Comparison of ENCODE assay signal across 18 mouse cellular contexts in genomic region chr16:92105631-92106030, GRCm38 (mm10). TPM values are rescaled to one million over a fixed set of nuclear protein-coding genes. Genes with fewer than 3 reads are reported as not detected.
DNase-seq lines count a peak whose midpoint lies in the region; TF ChIP-seq lines count a peak whose summit lies in the region.
"Had no signal": no experiment of that assay in that cellular context is flagged by ENCODE, and none has a peak within 500 bp of the region (broad histone marks: within the 10 kb centered on the region; RNA-seq: fewer than 3 reads in every experiment).

No protein-coding gene starts in this region.

- WGBS in thymus, adult 2 months: 68% methylated on average over 3 of the region's 3 CpGs

- TF ChIP-seq CTCF in thymus, adult 2 months (IDR thresholded peaks at IDR 0.05; ENCODE audit: borderline replicate concordance, control insufficient read depth, extremely low read depth, insufficient read depth, low read length, poor library complexity): no peak

- no peak for TF ChIP-seq POLR2A in thymus, adult 2 months (IDR thresholded peaks at IDR 0.05; ENCODE audit: control insufficient read depth, extremely low read depth, insufficient read depth, low read length, poor library complexity)

- H3K4me3 ChIP-seq in thymus, adult 2 months (ENCODE audit: control insufficient read depth, insufficient read depth, low read length): no peak overlapping the region
- H3K4me3 ChIP-seq: embryonic facial prominence, embryonic 15.5 days; megakaryocyte, embryonic 14.5 days had no signal

- no peaks in the 10 kb centered on the region for H3K27me3 ChIP-seq in thymus, adult 2 months (ENCODE audit: control insufficient read depth, insufficient read depth, low read length)
- H3K27me3 ChIP-seq: embryonic facial prominence, embryonic 15.5 days; megakaryocyte, embryonic 14.5 days had no signal

- H3K36me3 ChIP-seq in thymus, adult 2 months (ENCODE audit: control insufficient read depth, insufficient read depth, low read length): no peaks in the 10 kb centered on the region

- no peaks in the 10 kb centered on the region for H3K4me1 ChIP-seq in thymus, adult 2 months (replicated peaks; ENCODE audit: control insufficient read depth, insufficient read depth, low read length)

- peak; percentile 65 for DNase-seq in adrenal gland, postnatal 10 days
- DNase-seq in adrenal gland, postnatal 25 days: no peak
- DNase-seq in kidney, adult 9 months: peak; percentile 75
- DNase-seq in kidney, postnatal 4 days: no peak
- peak; percentile 45 for DNase-seq in ES-CJ7 (ENCODE audit: low read depth, low spot score)
- DNase-seq in gonadal fat pad, adult 2 months (ENCODE audit: low read depth): peak; percentile 93
- DNase-seq in thymus, adult 2 months: no peak
- DNase-seq in c-Kit-positive CD71-positive TER-119-positive erythroid progenitor cells, embryonic 14.5 days (ENCODE audit: low spot score): no peak
- DNase-seq: B cell, adult 2 months; gastrocnemius, postnatal 36 days; heart, postnatal 10 days; left cerebral cortex, postnatal 4 days had no signal

- H3K27ac ChIP-seq in thymus, adult 2 months (ENCODE audit: control insufficient read depth, insufficient read depth, low read length): no peak overlapping the region
- H3K27ac ChIP-seq: embryonic facial prominence, embryonic 15.5 days; liver, embryonic 14.5 days; stomach, postnatal 0 days had no signal

RNA-seq across cellular contexts. Expression of gene Slc5a3, which starts 47.5 kb away (rescaled TPM):
- 10 to 100 TPM; 17.1 to 18.9 TPM for total RNA-seq in adrenal gland, postnatal 10 days (2021)
- total RNA-seq in adrenal gland, postnatal 25 days (2021): 23.6 and 33.2 TPM in 2 replicates
- polyA plus RNA-seq in gonadal fat pad, adult 2 months (2012; rRNA removed): 15.6 and 21.6 TPM in 2 replicates
- polyA plus RNA-seq in thymus, adult 2 months (2012; rRNA removed): 3.2 and 3.5 TPM in 2 replicates

RNA-seq across cellular contexts. Expression of gene Gm49711, which starts 47.5 kb away (rescaled TPM):
- total RNA-seq in adrenal gland, postnatal 10 days (2021): not detected
- total RNA-seq in adrenal gland, postnatal 25 days (2021): not detected in 2 replicates
- 0.14 TPM in 1 of 2 replicates, not detected in the other for polyA plus RNA-seq in gonadal fat pad, adult 2 months (2012; rRNA removed)
- polyA plus RNA-seq in thymus, adult 2 months (2012; rRNA removed): not detected in 2 replicates
- total RNA-seq: G1E; gastrocnemius, postnatal 36 days; heart, postnatal 10 days had no signal
- polyA plus RNA-seq: liver, embryonic 14.5 days; small intestine, adult 2 months had no signal

RNA-seq across cellular contexts. Expression of gene Mrps6, which starts 47.6 kb away (rescaled TPM):
- 10 to 100 TPM; 68.2 to 77.8 TPM for total RNA-seq in adrenal gland, postnatal 10 days (2021)
- 71.6 and 81.9 TPM in 2 replicates for total RNA-seq in adrenal gland, postnatal 25 days (2021)
- polyA plus RNA-seq in gonadal fat pad, adult 2 months (2012; rRNA removed): 156 and 200 TPM in 2 replicates
- polyA plus RNA-seq in thymus, adult 2 months (2012; rRNA removed): 26.2 and 27.2 TPM in 2 replicates

Comparison
In these comparisons a context has a peak if more than half of its experiments do, and no peak if none do; other contexts are left out.
1. DNase-seq: peak in adrenal gland, postnatal 10 days (single experiment), kidney, adult 9 months (single experiment), ES-CJ7 (single experiment) and gonadal fat pad, adult 2 months (single experiment); none in adrenal gland, postnatal 25 days (single experiment), kidney, postnatal 4 days (0 of 2), thymus, adult 2 months (single experiment) and c-Kit-positive CD71-positive TER-119-positive erythroid progenitor cells, embryonic 14.5 days (single experiment).